Mouse (Mus musculus) spleen, postnatal 14 days (tissue): Measurements from ENCODE around the gene Gm2042.
"Not testable (repeated sequence)": the region's sequence is repeated elsewhere in the genome, so short reads cannot be mapped to it uniquely, and the experiment has no call there.

Source experiments
- DNase-seq, 2 experiments: peaks; one replicate each; pipeline ENCODE4 v3.0.0; 2021 to 2022; ENCODE audit warnings: low spot score in 2 of 2

Gene Gm2042

DNA sequence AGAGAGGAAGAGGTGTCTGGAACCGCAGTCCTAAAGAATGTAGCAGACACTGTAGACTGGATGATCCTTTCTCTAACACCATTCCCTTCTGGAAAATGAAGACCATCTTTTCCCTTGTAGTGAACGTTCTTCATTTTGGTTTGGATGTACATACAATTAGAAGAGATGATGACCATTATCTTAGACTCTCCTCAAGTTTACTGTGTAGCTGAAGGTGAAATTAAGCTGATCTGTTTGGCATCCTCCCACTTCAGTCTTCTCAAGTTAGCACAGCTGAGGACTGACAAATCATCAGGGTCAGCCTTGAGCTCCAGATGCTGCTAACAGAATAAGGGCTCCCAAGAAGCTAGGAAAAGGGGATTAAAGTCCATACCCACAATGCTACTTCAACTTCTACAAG, at the start of gene Gm2042:
Gene Gm2042 (plus strand): TSS at position 301 of the 400 bp plus-strand sequence.
- not testable (repeated sequence) for DNase-seq

DNA sequence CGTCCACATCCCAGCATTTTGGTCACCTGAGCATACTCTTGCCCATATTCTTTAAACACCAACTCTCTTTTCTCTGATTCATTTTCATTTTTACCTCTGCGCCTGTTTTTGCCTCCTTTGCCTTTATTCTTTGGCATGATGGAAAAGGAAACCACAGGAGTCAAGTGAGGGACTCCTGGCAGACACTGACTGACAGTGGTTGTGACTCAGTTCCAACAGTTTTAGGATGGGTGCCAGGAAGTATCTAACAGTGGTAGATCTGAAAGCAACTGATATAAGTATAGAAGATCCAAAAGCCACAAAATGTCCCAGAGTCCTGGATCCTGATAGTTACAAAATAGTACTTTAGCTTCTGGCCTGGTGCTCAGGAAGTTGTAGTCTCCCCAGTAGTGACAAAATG, 34.2 kb upstream of the Gm2042 start, which contains the start of gene Gm2035:
Gene Gm2035 (minus strand): TSS at position 137 of the 400 bp plus-strand sequence.
- not testable (repeated sequence) for DNase-seq

DNA sequence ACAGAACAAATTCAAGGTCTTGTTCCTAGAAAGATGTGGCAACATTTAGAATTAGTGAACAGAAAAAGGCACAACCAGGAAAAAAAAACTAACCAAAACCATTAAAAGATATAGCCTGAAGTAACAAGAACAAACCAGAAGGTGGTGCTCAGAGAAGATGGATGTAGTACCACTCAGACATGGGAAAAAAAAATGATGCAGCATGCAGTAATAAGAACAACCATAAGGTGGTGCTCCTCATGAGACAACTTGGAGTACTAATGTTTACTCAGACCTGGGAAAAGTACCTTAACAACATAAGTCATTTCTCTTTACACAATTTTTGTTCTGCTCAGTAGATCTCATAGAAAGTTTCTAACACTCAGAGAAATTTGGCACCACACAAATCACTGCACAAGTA, 30.1 kb downstream of the Gm2042 start:
- DNase-seq: not testable (repeated sequence)

DNA sequence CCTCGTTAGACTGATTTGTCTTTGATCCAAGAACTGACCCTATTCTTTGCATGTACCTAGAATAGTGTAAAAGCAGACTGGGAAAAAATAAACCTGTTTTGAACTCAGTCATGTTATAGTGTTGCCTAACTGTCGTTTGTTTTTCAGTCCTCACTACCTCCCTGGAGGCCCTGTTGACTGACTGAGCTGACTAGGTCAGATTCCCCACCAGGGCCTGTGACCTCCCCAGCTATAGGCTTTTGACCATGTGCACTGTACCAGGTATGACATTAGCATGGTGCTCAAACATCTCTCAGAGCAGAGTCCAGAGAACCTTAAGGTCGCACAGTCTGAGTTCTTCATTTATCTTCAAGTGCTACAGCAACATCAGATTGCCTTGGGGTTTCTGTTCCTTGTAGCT, 50.2 kb downstream of the Gm2042 start:
- not testable (repeated sequence) for DNase-seq
